8 mouse cellular contexts compared by ENCODE assay signal in genomic region chr17:62687369-62687768, GRCm38 (mm10).
DNase-seq lines count a peak whose midpoint lies in the region; ATAC-seq and TF ChIP-seq lines count a peak whose summit lies in the region.

No protein-coding gene starts in this region.

- 32% methylated on average over 6 of the region's 6 CpGs for WGBS in kidney, embryonic 16.5 days
- 27% methylated on average over 6 of the region's 6 CpGs for WGBS in kidney, embryonic 14.5 days
- 15% methylated on average over 6 of the region's 6 CpGs for WGBS in heart, embryonic 15.5 days
- 46% methylated on average over 6 of the region's 6 CpGs for WGBS in midbrain, embryonic 13.5 days

- CTCF ChIA-PET in Patski (lab: Charles Lee): interaction anchor here (0.8 to 1.5 kb wide), 2 partner anchors 12 to 17 kb away, joined by 3 read pairs; no protein-coding TSS in a partner anchor

- no peaks in the 10 kb centered on the region for H3K9me3 ChIP-seq in kidney, embryonic 16.5 days (ENCODE audit: low read length)
- no peaks in the 10 kb centered on the region for H3K9me3 ChIP-seq in kidney, embryonic 14.5 days (ENCODE audit: control insufficient read depth, low read length)
- H3K9me3 ChIP-seq in heart, embryonic 15.5 days (replicated peaks): no peaks in the 10 kb centered on the region
- H3K9me3 ChIP-seq in midbrain, embryonic 13.5 days: no peaks in the 10 kb centered on the region

- DNase-seq in Patski (ENCODE audit: low read depth, low spot score) (peak; percentile 59), MN1 (ENCODE audit: low spot score) (no peak)
- peak; percentile 44 to 57 for DNase-seq in lung, postnatal 4 days
- no peak for DNase-seq in testis, postnatal 14 days (ENCODE audit: low spot score)

- no peak for TF ChIP-seq CTCF in Patski (IDR thresholded peaks at IDR 0.05)

- H3K4me3 ChIP-seq in kidney, embryonic 16.5 days (ENCODE audit: low read length): no peak overlapping the region
- H3K4me3 ChIP-seq in kidney, embryonic 14.5 days (ENCODE audit: low read length): no peak overlapping the region
- H3K4me3 ChIP-seq in heart, embryonic 15.5 days: no peak overlapping the region
- no peak overlapping the region for H3K4me3 ChIP-seq in midbrain, embryonic 13.5 days (replicated peaks)

- H3K27ac ChIP-seq in kidney, embryonic 16.5 days (ENCODE audit: low read length): no peak overlapping the region
- no peak overlapping the region for H3K27ac ChIP-seq in kidney, embryonic 14.5 days (ENCODE audit: low read depth, low read length)
- H3K27ac ChIP-seq in heart, embryonic 15.5 days: peak overlapping the region; percentile 0; the same call in 1 of the 2 replicates
- no peak overlapping the region for H3K27ac ChIP-seq in midbrain, embryonic 13.5 days

- no peak overlapping the region for H3K9ac ChIP-seq in kidney, embryonic 16.5 days (replicated peaks; ENCODE audit: low read length)
- H3K9ac ChIP-seq in kidney, embryonic 14.5 days (ENCODE audit: low read depth, low read length): no peak overlapping the region
- H3K9ac ChIP-seq in heart, embryonic 15.5 days: no peak overlapping the region; the same call in 1 of the 2 replicates
- H3K9ac ChIP-seq in midbrain, embryonic 13.5 days (replicated peaks): no peak overlapping the region

- H3K27me3 ChIP-seq in kidney, embryonic 16.5 days (ENCODE audit: insufficient read depth, low read length): no peaks in the 10 kb centered on the region
- no peaks in the 10 kb centered on the region for H3K27me3 ChIP-seq in kidney, embryonic 14.5 days (ENCODE audit: control insufficient read depth, insufficient read depth, low read length)
- no peaks in the 10 kb centered on the region for H3K27me3 ChIP-seq in Patski
- H3K27me3 ChIP-seq in heart, embryonic 15.5 days: no peaks in the 10 kb centered on the region
- no peaks in the 10 kb centered on the region for H3K27me3 ChIP-seq in midbrain, embryonic 13.5 days

- H3K4me1 ChIP-seq in kidney, embryonic 16.5 days (ENCODE audit: insufficient read depth, low read length): peaks cover 6% of the 10 kb centered on the region; the same call in 1 of the 2 replicates
- no peaks in the 10 kb centered on the region; the same call in 1 of the 2 replicates for H3K4me1 ChIP-seq in kidney, embryonic 14.5 days (ENCODE audit: control insufficient read depth, insufficient read depth, low read length)
- H3K4me1 ChIP-seq in heart, embryonic 15.5 days (replicated peaks): peaks cover 29% of the 10 kb centered on the region
- peaks cover 40% of the 10 kb centered on the region for H3K4me1 ChIP-seq in midbrain, embryonic 13.5 days (replicated peaks)

- no peaks in the 10 kb centered on the region for H3K36me3 ChIP-seq in kidney, embryonic 16.5 days (ENCODE audit: insufficient read depth, low read length)
- no peaks in the 10 kb centered on the region for H3K36me3 ChIP-seq in kidney, embryonic 14.5 days (ENCODE audit: control insufficient read depth, insufficient read depth, low read length)
- H3K36me3 ChIP-seq in heart, embryonic 15.5 days: no peaks in the 10 kb centered on the region
- H3K36me3 ChIP-seq in midbrain, embryonic 13.5 days: no peaks in the 10 kb centered on the region

- in situ Hi-C loops in Patski (cut with MboI; ENCODE audit: low pct_unique_long_range_greater_than_20kb): no loop called here

- H3K4me2 ChIP-seq in kidney, embryonic 16.5 days (replicated peaks; ENCODE audit: low read depth, low read length): 0 out of 2 replicates have a peak overlapping the region, but pooled peaks have one; percentile 10
- no peak overlapping the region for H3K4me2 ChIP-seq in kidney, embryonic 14.5 days (replicated peaks; ENCODE audit: low read depth, low read length)
- H3K4me2 ChIP-seq in heart, embryonic 15.5 days: peak overlapping the region; percentile 24
- H3K4me2 ChIP-seq in midbrain, embryonic 13.5 days (replicated peaks): no peak overlapping the region

- POLR2A ChIA-PET in Patski (lab: Charles Lee): no interaction called here

- ATAC-seq in kidney, embryonic 16.5 days (ENCODE audit: low FRiP score, low TSS enrichment): no peak; the same call in 1 of the 2 replicates
- no peak for ATAC-seq in kidney, embryonic 14.5 days (ENCODE audit: low FRiP score, low TSS enrichment)
- peak; percentile 87 for ATAC-seq in Patski
- peak; percentile 58; the same call in 1 of the 2 replicates for ATAC-seq in heart, embryonic 15.5 days (replicated peaks; ENCODE audit: insufficient number of reproducible peaks, insufficient read depth, low FRiP score, low read depth)
- ATAC-seq in midbrain, embryonic 13.5 days: no peak

Comparison
In these comparisons a context has a peak if more than half of its experiments do, and no peak if none do; other contexts are left out.
1. H3K4me2 ChIP-seq: peak in kidney, embryonic 16.5 days (single experiment) and heart, embryonic 15.5 days (single experiment); none in kidney, embryonic 14.5 days (single experiment) and midbrain, embryonic 13.5 days (single experiment).
2. ATAC-seq: peak in Patski (single experiment) and heart, embryonic 15.5 days (single experiment); none in kidney, embryonic 16.5 days (single experiment), kidney, embryonic 14.5 days (single experiment) and midbrain, embryonic 13.5 days (single experiment).
3. DNase-seq: peak in Patski (single experiment) and lung, postnatal 4 days (2 of 2); none in testis, postnatal 14 days (single experiment) and MN1 (single experiment).